ENCODE assay signal across 10 mouse cellular contexts in the genomic region with DNA sequence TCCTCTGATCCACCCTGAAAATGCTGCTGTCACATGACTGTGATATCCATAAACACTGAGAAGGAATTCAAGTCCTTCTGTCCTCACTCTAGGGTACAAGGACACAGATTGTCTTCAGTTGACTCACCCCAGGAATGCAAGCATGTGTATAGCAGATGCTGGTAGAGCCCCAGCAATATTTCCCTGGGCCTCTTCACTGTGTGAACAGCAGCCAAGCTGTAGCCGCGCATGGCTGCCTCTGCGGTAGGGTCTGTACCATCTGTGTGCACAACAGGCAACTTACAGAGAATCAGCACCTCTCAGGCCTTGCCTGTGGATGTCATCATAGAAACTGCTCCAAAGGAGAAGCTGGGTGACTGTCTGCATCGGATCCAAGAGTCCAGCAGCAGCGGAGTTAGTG. TPM values are rescaled to one million over a fixed set of nuclear protein-coding genes. Genes with fewer than 3 reads are reported as not detected.
A peak's percentile ranks its signal among the peaks of the same experiment; 100 is the strongest.
DNase-seq lines count a peak whose midpoint lies in the region; ATAC-seq lines count a peak whose summit lies in the region.
"Had no signal": no experiment of that assay in that cellular context is flagged by ENCODE, and none has a peak within 500 bp of the region (broad histone marks: within the 10 kb centered on the region; RNA-seq: fewer than 3 reads in every experiment).

No protein-coding gene starts in this region.

- no peak overlapping the region for H3K4me3 ChIP-seq in hindbrain, embryonic 15.5 days
- no peak overlapping the region for H3K4me3 ChIP-seq in hindbrain, embryonic 10.5 days
- H3K4me3 ChIP-seq: gastrocnemius, adult 2 months had no signal

- H3K27ac ChIP-seq in hindbrain, embryonic 15.5 days (replicated peaks), result no peak overlapping the region
- no peak overlapping the region for H3K27ac ChIP-seq in hindbrain, embryonic 10.5 days
- H3K27ac ChIP-seq: gastrocnemius, adult 2 months; macrophage had no signal

- H3K4me2 ChIP-seq in hindbrain, embryonic 15.5 days, result no peak overlapping the region

- no peaks in the 10 kb centered on the region for H3K27me3 ChIP-seq in hindbrain, embryonic 15.5 days
- H3K27me3 ChIP-seq in hindbrain, embryonic 10.5 days (ENCODE audit: insufficient read depth, poor library complexity, severe bottlenecking), result no peaks in the 10 kb centered on the region

- peak; percentile 6 for DNase-seq in cerebellum, adult 11-12 months
- DNase-seq in cerebellum, adult 8-10 months, result no peak
- no peak for DNase-seq in hindbrain, embryonic 10.5 days (ENCODE audit: low spot score)
- peak; percentile 88 for DNase-seq in Muller cell, postnatal 12 days (ENCODE audit: inconsistent ontology term)
- peak; percentile 35 for DNase-seq in layer of hippocampus, adult 11-12 months (ENCODE audit: low spot score)
- no peak for DNase-seq in thymus, postnatal 25 days
- DNase-seq in thymus, postnatal 4 days, result no peak
- DNase-seq: gastrocnemius, adult 2 months had no signal

- peak; percentile 76 for ATAC-seq in hindbrain, embryonic 15.5 days (ENCODE audit: low FRiP score, low read depth)

- H3K36me3 ChIP-seq in hindbrain, embryonic 15.5 days, result no peaks in the 10 kb centered on the region
- no peaks in the 10 kb centered on the region for H3K36me3 ChIP-seq in hindbrain, embryonic 10.5 days

- H3K9ac ChIP-seq in hindbrain, embryonic 15.5 days, result no peak overlapping the region

- no peaks in the 10 kb centered on the region for H3K9me3 ChIP-seq in hindbrain, embryonic 15.5 days
- H3K9me3 ChIP-seq in hindbrain, embryonic 10.5 days, result no peaks in the 10 kb centered on the region

- 73% methylated on average over 5 of the region's 5 CpGs for WGBS in hindbrain, embryonic 15.5 days
- WGBS in hindbrain, embryonic 10.5 days, result 90% methylated on average over 5 of the region's 5 CpGs

- H3K4me1 ChIP-seq in hindbrain, embryonic 15.5 days (replicated peaks), result no peaks in the 10 kb centered on the region
- peaks cover 10% of the 10 kb centered on the region for H3K4me1 ChIP-seq in hindbrain, embryonic 10.5 days (replicated peaks)

RNA-seq across cellular contexts. Expression of gene Lgalsl, which starts 47.8 kb away (rescaled TPM):
- polyA plus RNA-seq in hindbrain, embryonic 15.5 days (2015; fragmentation: Nextera tagmentation; extraction: Ambion mirVana), result 74.5 and 77.7 TPM in 2 replicates
- polyA plus RNA-seq in hindbrain, embryonic 10.5 days (2016; fragmentation: Nextera tagmentation; extraction: Ambion mirVana), result 23.6 and 23.9 TPM in 2 replicates

Comparison
In these comparisons a context has a peak if more than half of its experiments do, and no peak if none do; other contexts are left out.
1. DNase-seq: peak in cerebellum, adult 11-12 months (single experiment), Muller cell, postnatal 12 days (single experiment) and layer of hippocampus, adult 11-12 months (single experiment); none in cerebellum, adult 8-10 months (single experiment), hindbrain, embryonic 10.5 days (single experiment), thymus, postnatal 25 days (single experiment) and thymus, postnatal 4 days (single experiment).